Mouse (Mus musculus): ENCODE data around the gene Zfp219. TPM values are rescaled to one million over a fixed set of nuclear protein-coding genes. Genes with fewer than 3 reads are reported as not detected.

The Zfp219 gene
- polyA plus RNA-seq, 1 experiment from 2014 or later: 83.6 TPM

DNA sequence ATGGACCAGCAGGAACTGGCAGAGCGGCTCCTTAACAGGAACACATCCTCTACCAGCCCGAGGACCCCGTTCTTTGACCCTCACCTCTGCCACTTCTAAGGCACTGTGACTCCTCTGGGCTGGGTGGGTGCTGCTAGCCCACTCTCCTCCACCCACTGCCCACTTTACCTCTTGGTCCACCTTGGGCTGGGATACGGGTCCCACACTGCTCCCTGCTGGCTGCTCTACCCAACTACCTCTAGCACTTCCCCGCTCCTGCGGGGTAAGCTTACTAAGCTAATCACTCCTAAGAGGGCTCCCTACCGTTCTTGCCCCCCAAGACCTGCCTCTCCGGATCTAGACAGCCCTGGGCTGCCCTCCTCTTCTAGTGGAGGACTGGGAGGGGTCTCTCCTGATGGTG, 14.3 kb downstream of the Zfp219 start:
- H3K27ac ChIP-seq: no peak overlapping the region
- DNase-seq (ENCODE audit: low spot score): no peak
- no peaks in the 10 kb centered on the region for H3K9me3 ChIP-seq
- peaks cover 75% of the 10 kb centered on the region for H3K4me1 ChIP-seq (replicated peaks)
- H3K36me3 ChIP-seq: peaks cover 81% of the 10 kb centered on the region
- whole genome bisulfite sequencing: 77% methylated on average over 8 of the region's 8 CpGs
- no peaks in the 10 kb centered on the region; the same call in 1 of the 2 replicates for H3K27me3 ChIP-seq (ENCODE audit: insufficient read depth, poor library complexity, severe bottlenecking)
- H3K4me3 ChIP-seq: no peak overlapping the region

DNA sequence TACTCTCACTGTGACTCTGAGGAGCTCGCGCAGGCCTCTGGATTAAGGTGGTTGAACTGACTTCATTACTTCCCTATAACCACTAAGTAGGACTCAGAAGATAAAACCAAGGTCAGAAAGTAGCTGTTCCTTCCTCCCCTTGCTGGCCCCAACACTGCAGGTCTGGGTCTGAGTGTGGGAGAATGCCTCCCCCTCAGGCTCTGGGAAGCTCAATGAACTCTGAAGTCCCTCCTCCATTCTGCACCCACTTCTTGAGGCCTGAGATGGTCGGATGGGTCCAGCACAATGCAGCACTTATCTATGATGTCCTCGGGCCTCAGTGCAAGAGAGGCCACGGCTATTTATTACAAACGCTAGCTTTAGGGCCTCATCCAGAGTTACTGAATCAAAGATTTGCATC, 14.9 kb downstream of the Zfp219 start:
- peaks cover 87% of the 10 kb centered on the region for H3K36me3 ChIP-seq
- no peak overlapping the region for H3K27ac ChIP-seq
- H3K9me3 ChIP-seq: no peaks in the 10 kb centered on the region
- H3K4me3 ChIP-seq: no peak overlapping the region
- DNase-seq (ENCODE audit: low spot score): no peak
- H3K27me3 ChIP-seq (ENCODE audit: insufficient read depth, poor library complexity, severe bottlenecking): no peaks in the 10 kb centered on the region; the same call in 1 of the 2 replicates
- 83% methylated on average over 6 of the region's 6 CpGs for WGBS
- H3K4me1 ChIP-seq (replicated peaks): peaks cover 69% of the 10 kb centered on the region

DNA sequence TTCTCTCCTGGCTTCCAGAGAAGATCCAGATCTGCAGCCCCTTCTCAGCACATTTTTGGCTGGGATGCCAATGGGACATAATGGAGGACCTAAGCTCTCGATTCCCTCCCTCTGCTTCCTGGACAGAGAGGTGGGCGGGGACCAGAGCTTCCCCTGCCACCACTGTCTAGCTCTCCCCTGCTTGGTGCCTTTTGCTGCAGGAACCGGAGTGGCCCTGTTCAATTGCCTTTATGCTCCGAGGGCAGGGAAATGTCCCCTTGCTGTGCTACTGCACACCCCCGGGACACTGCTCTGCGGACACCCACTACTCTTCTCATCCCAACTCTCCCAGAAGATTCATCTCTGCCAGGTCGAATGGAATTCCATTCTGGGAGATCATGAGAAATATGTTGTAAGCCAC, 15.4 kb downstream of the Zfp219 start:
- WGBS: 69% methylated on average over 7 of the region's 7 CpGs
- Histone ChIP-seq H3K27ac (no peak overlapping the region), H3K4me3 (no peak overlapping the region), H3K9me3 (no peaks in the 10 kb centered on the region), H3K27me3 (ENCODE audit: insufficient read depth, poor library complexity, severe bottlenecking) (no peaks in the 10 kb centered on the region; the same call in 1 of the 2 replicates), H3K4me1 (replicated peaks) (peaks cover 64% of the 10 kb centered on the region), H3K36me3 (peaks cover 92% of the 10 kb centered on the region)
- DNase-seq (ENCODE audit: low spot score): no peak

DNA sequence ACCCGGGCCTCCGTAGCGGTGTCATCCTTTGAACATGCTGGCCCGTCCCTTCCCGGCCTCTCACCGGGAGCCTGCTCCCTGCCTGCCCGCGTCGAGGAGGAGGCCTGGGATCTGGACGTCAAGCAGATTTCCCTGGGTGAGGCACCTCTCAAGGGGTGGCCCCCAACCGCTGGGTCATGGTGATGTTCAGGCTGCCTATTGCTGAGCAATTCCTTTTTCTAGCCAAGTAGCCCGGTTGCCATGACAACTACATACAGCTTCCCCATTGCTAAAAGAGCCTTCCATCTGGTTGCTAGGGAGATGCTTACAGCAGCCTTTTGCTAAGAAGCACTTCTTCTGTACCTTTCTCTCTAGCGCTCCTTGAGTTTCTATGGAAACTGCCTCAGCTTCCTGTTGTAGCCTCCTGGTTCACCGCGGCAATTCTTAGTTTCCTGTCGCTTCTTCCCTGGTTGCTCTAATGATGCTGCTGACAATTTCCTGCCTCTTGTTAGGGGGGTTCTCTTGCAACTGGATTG, 16.5 kb downstream of the Zfp219 start:
- 25% methylated on average over 16 of the region's 16 CpGs for WGBS
- Histone ChIP-seq H3K4me3 (peak overlapping the region; percentile 22), H3K4me1 (replicated peaks) (peaks cover 53% of the 10 kb centered on the region), H3K27ac (peak overlapping the region; percentile 67), H3K27me3 (ENCODE audit: insufficient read depth, poor library complexity, severe bottlenecking) (no peaks in the 10 kb centered on the region), H3K36me3 (peaks cover 96% of the 10 kb centered on the region), H3K9me3 (no peaks in the 10 kb centered on the region)
- DNase-seq (ENCODE audit: low spot score): peak; percentile 69

DNA sequence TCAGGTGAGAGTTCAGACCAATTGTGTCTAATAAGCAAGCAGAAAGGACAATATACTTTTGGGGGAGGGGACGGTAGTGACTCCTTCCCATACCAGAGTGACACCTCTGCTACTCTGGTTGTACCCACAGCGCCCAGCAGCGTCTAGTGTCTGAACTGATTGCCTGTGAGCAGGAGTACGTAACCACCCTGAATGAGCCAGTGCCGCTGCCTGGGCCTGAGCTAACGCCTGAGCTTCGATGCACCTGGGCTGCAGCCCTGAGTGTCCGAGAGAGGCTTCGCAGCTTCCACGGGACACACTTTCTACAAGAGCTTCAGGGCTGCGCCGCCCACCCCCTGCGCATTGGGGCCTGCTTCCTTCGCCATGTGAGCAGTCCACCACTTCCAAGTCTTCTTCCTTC, 23.1 kb downstream of the Zfp219 start:
- WGBS: 92% methylated on average over 14 of the region's 14 CpGs
- Histone ChIP-seq H3K27ac (no peak overlapping the region), H3K36me3 (peaks cover 97% of the 10 kb centered on the region), H3K4me1 (replicated peaks) (no peaks in the 10 kb centered on the region), H3K9me3 (no peaks in the 10 kb centered on the region), H3K27me3 (ENCODE audit: insufficient read depth, poor library complexity, severe bottlenecking) (no peaks in the 10 kb centered on the region), H3K4me3 (no peak overlapping the region)
- DNase-seq (ENCODE audit: low spot score): no peak

DNA sequence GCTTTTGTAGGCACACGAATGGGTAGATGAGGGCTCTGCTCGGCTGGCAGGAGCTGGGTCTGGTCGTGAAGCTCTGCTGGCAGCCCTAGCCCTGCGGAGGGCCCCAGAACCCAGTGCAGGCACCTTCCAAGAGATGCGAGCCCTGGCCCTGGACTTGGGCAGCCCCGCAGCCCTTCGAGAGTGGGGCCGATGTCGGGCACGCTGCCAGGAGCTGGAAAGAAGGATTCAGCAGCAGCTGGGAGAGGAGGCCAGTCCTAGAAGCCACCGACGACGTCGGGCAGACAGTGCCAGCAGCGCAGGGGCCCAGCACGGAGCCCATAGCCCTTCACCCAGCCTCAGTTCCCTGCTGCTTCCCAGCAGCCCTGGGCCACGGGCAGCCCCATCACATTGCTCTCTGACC, 23.7 kb downstream of the Zfp219 start:
- Histone ChIP-seq H3K27ac (no peak overlapping the region), H3K9me3 (no peaks in the 10 kb centered on the region), H3K4me3 (no peak overlapping the region), H3K36me3 (peaks cover 97% of the 10 kb centered on the region), H3K27me3 (ENCODE audit: insufficient read depth, poor library complexity, severe bottlenecking) (no peaks in the 10 kb centered on the region), H3K4me1 (replicated peaks) (no peaks in the 10 kb centered on the region)
- 74% methylated on average over 17 of the region's 17 CpGs for WGBS
- DNase-seq (ENCODE audit: low spot score): no peak

DNA sequence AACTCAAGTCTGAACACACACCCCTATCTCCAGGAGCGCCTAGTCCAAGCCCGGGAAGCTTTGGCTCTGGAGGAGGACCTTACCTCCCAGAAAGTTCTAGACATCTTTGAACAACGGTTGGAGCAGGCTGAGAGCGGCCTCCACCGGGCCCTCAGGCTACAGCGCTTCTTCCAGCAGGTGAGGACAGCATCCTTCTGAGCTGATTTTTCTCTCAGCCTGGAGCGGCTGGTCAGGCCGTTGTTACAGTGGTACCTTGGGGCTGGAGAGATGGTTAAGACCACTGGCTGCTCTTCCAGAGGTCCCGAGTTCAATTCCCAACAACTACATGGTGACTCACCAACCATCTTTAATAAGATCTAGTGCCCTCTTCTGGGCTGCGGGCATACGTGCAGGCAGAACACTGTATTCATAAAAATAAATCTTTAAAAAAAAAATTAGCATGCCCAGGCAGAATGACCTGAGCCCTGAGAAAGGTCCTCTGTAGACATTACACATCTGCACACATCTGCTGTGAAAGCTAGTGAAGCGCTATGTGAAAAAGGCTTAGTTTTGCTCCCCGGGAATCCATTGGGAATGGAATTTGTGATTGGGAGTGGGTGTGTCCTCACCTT, 24.2 kb downstream of the Zfp219 start:
- Histone ChIP-seq H3K36me3 (peaks cover 98% of the 10 kb centered on the region), H3K27ac (no peak overlapping the region), H3K27me3 (ENCODE audit: insufficient read depth, poor library complexity, severe bottlenecking) (no peaks in the 10 kb centered on the region), H3K4me1 (replicated peaks) (no peaks in the 10 kb centered on the region), H3K9me3 (no peaks in the 10 kb centered on the region), H3K4me3 (no peak overlapping the region)
- 88% methylated on average over 13 of the region's 13 CpGs for WGBS
- DNase-seq (ENCODE audit: low spot score): no peak

DNA sequence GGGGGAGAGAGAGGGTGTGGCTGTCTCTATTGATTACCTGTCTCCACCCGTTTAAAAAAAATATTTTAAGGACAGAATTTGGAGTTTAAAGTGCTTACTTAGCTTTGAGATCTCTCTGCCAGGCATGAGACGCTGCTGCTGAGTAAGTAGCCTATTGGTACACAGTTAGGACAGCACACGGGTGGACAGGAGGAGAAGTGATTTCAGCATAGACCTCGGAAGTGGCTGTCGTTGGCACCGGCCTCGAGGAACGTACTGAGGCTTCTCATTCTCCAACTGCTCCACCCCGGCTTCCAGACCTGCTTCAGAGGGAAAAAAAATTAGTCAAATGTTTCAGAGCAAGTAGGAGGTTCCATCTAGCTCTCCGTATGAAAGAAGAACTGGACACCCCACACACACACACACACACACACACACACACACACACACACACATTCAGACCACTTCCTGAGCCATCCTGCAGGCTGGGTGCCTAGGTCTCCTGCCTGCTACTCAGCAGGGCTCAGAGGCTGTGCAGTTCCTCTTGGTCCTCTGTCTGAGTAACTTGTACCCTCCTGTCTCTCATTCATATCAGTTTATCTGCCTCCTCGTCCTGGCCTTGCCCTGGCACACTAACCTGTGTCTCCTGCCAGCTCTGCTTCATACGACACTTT, 25.2 kb downstream of the Zfp219 start:
- H3K4me1 ChIP-seq (replicated peaks): no peaks in the 10 kb centered on the region
- H3K9me3 ChIP-seq: no peaks in the 10 kb centered on the region
- WGBS: 81% methylated on average over 12 of the region's 12 CpGs
- no peak overlapping the region for H3K4me3 ChIP-seq
- no peaks in the 10 kb centered on the region for H3K27me3 ChIP-seq (ENCODE audit: insufficient read depth, poor library complexity, severe bottlenecking)
- peaks cover 98% of the 10 kb centered on the region for H3K36me3 ChIP-seq
- no peak overlapping the region for H3K27ac ChIP-seq
- DNase-seq (ENCODE audit: low spot score): no peak

DNA sequence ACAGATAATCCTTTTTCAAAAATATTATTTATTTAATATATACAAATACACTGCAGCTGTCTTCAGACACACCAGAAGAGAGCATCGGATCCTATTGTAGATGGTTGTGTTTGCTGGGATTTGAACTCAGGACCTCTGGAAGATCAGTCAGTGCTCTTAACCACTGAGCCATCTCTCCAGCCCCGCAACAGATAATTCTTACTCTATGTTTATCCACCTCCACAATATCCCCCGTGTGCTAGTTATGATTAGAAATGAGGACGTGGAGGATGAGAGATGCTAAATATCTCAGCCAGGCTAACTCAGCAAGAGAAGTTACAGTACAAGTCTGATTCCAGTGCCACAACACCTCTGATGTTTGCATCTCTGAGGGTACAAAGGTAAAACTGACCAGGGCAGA, 26.1 kb downstream of the Zfp219 start:
- no peak overlapping the region for H3K4me3 ChIP-seq
- H3K9me3 ChIP-seq: no peaks in the 10 kb centered on the region
- no peak for DNase-seq (ENCODE audit: low spot score)
- H3K27ac ChIP-seq: no peak overlapping the region
- peaks cover 98% of the 10 kb centered on the region for H3K36me3 ChIP-seq
- WGBS: 91% methylated on average over 4 of the region's 4 CpGs
- H3K4me1 ChIP-seq (replicated peaks): peaks cover 6% of the 10 kb centered on the region
- no peaks in the 10 kb centered on the region for H3K27me3 ChIP-seq (ENCODE audit: insufficient read depth, poor library complexity, severe bottlenecking)

DNA sequence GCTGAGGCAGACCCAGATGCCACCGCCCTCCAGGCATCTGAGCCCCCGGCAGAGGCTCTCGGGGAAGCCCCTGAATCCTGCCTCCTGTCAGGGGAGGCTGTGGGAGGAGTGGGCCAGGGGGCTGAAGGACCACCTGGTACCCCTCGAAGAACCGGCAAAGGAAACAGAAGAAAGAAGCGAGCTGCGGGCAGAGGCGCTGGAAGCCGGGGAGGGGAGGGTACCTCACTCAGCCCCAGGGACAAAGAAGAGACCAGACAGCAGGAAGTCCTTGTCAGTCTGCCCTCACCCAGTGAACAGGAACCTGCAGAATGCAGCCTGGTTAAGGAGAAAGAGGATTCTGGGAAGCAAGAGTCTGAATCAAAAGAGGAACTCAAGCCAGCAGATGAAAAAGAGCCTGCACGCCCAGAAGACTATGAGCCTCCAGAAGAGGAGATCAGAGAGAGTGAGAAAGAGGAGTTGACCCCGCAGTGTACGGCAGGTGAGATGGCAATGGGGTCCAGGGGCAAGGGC, 31.0 kb downstream of the Zfp219 start:
- Histone ChIP-seq H3K9me3 (no peaks in the 10 kb centered on the region), H3K4me3 (0 out of 2 replicates have a peak overlapping the region, but pooled peaks have one; percentile 14), H3K27me3 (ENCODE audit: insufficient read depth, poor library complexity, severe bottlenecking) (no peaks in the 10 kb centered on the region), H3K36me3 (peaks cover 72% of the 10 kb centered on the region), H3K27ac (peak overlapping the region; percentile 56), H3K4me1 (replicated peaks) (peaks cover 43% of the 10 kb centered on the region)
- DNase-seq (ENCODE audit: low spot score): no peak
- WGBS: 60% methylated on average over 12 of the region's 12 CpGs

DNA sequence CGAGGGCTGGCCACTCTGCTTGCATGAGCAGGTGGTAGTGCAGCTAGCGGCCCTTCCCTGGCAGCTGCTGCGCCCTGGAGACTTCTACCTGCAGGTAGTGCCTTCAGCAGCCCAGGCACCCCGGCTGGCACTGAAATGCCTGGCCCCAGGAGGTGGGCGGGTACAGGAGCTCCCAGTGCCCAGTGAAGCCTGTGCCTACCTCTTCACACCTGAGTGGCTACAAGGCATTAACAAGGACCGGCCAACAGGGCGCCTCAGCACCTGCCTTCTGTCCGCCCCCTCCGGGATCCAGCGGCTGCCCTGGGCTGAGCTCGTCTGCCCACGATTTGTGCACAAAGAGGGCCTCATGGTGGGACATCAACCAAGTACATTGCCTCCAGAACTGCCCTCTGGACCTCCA, 31.8 kb downstream of the Zfp219 start:
- Histone ChIP-seq H3K4me1 (replicated peaks) (peaks cover 51% of the 10 kb centered on the region), H3K4me3 (0 out of 2 replicates have a peak overlapping the region, but pooled peaks have one; percentile 14), H3K27me3 (ENCODE audit: insufficient read depth, poor library complexity, severe bottlenecking) (no peaks in the 10 kb centered on the region), H3K27ac (peak overlapping the region; percentile 56), H3K36me3 (peaks cover 64% of the 10 kb centered on the region), H3K9me3 (no peaks in the 10 kb centered on the region)
- 75% methylated on average over 12 of the region's 12 CpGs for WGBS
- no peak for DNase-seq (ENCODE audit: low spot score)

DNA sequence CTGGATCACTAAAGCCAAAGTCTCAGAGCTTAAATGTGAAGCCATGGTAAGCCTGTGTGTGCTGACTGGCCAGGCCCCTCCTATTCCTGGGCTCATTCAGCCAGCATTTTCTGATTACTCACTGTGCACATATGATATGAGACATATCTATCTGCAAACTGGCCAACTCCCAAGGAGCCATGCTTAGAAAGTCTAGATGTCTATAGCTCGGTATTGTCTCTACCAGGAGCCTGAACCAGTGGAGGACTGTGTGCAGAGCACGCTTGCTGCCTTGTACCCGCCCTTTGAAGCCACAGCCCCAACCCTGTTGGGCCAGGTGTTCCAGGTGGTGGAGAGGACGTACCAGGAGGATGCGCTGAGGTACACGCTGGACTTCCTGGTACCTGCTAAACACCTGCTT, 33.4 kb downstream of the Zfp219 start:
- H3K9me3 ChIP-seq: no peaks in the 10 kb centered on the region
- H3K27ac ChIP-seq: no peak overlapping the region
- no peak overlapping the region for H3K4me3 ChIP-seq
- DNase-seq (ENCODE audit: low spot score): no peak
- peaks cover 55% of the 10 kb centered on the region for H3K4me1 ChIP-seq (replicated peaks)
- 96% methylated on average over 6 of the region's 6 CpGs for WGBS
- H3K36me3 ChIP-seq: peaks cover 50% of the 10 kb centered on the region
- no peaks in the 10 kb centered on the region for H3K27me3 ChIP-seq (ENCODE audit: insufficient read depth, poor library complexity, severe bottlenecking)

DNA sequence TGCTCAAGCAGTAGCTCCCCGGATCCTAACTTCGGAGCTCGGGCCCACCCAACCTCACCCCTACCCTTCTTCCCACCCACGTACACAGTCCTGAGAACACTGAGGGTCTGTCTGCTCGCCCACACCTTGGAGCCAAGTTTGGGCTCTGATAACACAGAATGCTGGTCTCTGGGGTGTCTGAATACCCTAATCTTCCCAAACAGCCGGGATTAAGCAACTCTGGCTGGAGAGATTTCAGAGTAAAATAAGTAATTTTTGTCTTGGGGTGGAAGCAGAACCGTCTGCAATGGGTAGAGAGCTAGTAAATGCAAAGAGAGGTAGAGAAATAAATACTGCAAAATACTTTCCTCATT, 34.4 kb downstream of the Zfp219 start:
- H3K4me1 ChIP-seq (replicated peaks): peaks cover 55% of the 10 kb centered on the region

More for the DNA sequence above, 34.4 kb downstream of the Zfp219 start:
- no peaks in the 10 kb centered on the region for H3K9me3 ChIP-seq
- DNase-seq (ENCODE audit: low spot score): no peak
- WGBS: 9% methylated on average over 7 of the region's 7 CpGs
- H3K36me3 ChIP-seq: peaks cover 40% of the 10 kb centered on the region
- H3K4me3 ChIP-seq: peak overlapping the region; percentile 82
- peak overlapping the region; percentile 97 for H3K27ac ChIP-seq
- H3K27me3 ChIP-seq (ENCODE audit: insufficient read depth, poor library complexity, severe bottlenecking): no peaks in the 10 kb centered on the region
